Mouse (Mus musculus) neural tube, embryonic 11.5 days (tissue): ENCODE measurements around the gene Rps27l. TPM values are rescaled to one million over a fixed set of nuclear protein-coding genes. Genes with fewer than 3 reads are reported as not detected.

Source experiments
- ATAC-seq: fragments of 200-750 bp; cut with Nextera tagmentation; 2 replicates; pipeline ENCODE4 v1.8.0; 2017; ENCODE audit warnings: moderate number of reproducible peaks, mild to moderate bottlenecking, moderate TSS enrichment, moderate library complexity; ENCODE audit not compliant: insufficient read depth, low FRiP score, low TSS enrichment
- DNase-seq: peaks from one replicate; pipeline ENCODE4 v3.0.0-alpha.2; 2015; ENCODE audit warnings: low spot score
- H3K27ac ChIP-seq: fragments of 300-500 bp; sonication (generic); 2 replicates; pipeline ENCODE4 v1.5.1; 2014; ENCODE audit warnings: low read depth, mild to moderate bottlenecking, low read length
- H3K27me3 ChIP-seq: fragments of 300-500 bp; sonication (generic); 2 replicates; pipeline ENCODE4 v1.6.1; 2014; ENCODE audit warnings: mild to moderate bottlenecking, low read length, mixed read lengths; ENCODE audit not compliant: control insufficient read depth, insufficient read depth
- H3K36me3 ChIP-seq: fragments of 300-500 bp; sonication (generic); 2 replicates; pipeline ENCODE4 v1.6.1; 2014; ENCODE audit warnings: mild to moderate bottlenecking, low read length, moderate library complexity, mixed read lengths; ENCODE audit not compliant: control insufficient read depth, insufficient read depth
- H3K4me1 ChIP-seq: fragments of 300-500 bp; sonication (generic); 2 replicates; pipeline ENCODE4 v1.6.1; 2014; ENCODE audit warnings: low read length, mixed read lengths; ENCODE audit not compliant: control insufficient read depth, insufficient read depth
- H3K4me2 ChIP-seq: fragments of 300-500 bp; sonication (generic); 2 replicates; pipeline ENCODE4 v1.6.1; 2014; ENCODE audit warnings: low read depth, mild to moderate bottlenecking, moderate library complexity
- H3K4me3 ChIP-seq: fragments of 300-500 bp; sonication (generic); 2 replicates; pipeline ENCODE4 v1.5.1; 2014; ENCODE audit warnings: low read depth, low read length
- H3K9ac ChIP-seq: fragments of 300-500 bp; sonication (generic); 2 replicates; pipeline ENCODE4 v1.6.1; 2014; ENCODE audit warnings: mild to moderate bottlenecking, low read length
- H3K9me3 ChIP-seq: fragments of 300-500 bp; sonication (generic); 2 replicates; pipeline ENCODE4 v1.6.1; 2016; ENCODE audit warnings: low read length; ENCODE audit not compliant: control insufficient read depth
- WGBS: fragments of 180-500 bp; shearing (Covaris S2); extraction: QIAGEN DNeasy Blood & Tissue Kit; methylation state at CpG from one replicate; pipeline ENCODE4 v1.1.7; 2014; 5-methylcytosine and 5-hydroxymethylcytosine counted together
- polyA plus RNA-seq: library from polyadenylated mRNA; unstranded; fragments of >200 nt; fragmentation: Nextera tagmentation; extraction: Ambion mirVana; gene quantifications from 2 replicates; pipeline ENCODE4 v1.2.1, GENCODE M21; 2014

Rps27l gene
- polyA plus RNA-seq, 1 experiment from 2014 or later, result 583 TPM

- no peaks in the 10 kb centered on the region for H3K36me3 ChIP-seq
- no peak overlapping the region for H3K4me2 ChIP-seq
- WGBS, result 82% methylated on average over 7 of the region's 7 CpGs
- no peak overlapping the region for H3K9ac ChIP-seq
- H3K4me1 ChIP-seq, result no peaks in the 10 kb centered on the region
- H3K27me3 ChIP-seq, result no peaks in the 10 kb centered on the region
- H3K9me3 ChIP-seq, result no peaks in the 10 kb centered on the region
- H3K27ac ChIP-seq, result no peak overlapping the region
- ATAC-seq (no peak), DNase-seq (no peak)
- H3K4me3 ChIP-seq, result no peak overlapping the region
Observed at GRCm38 (mm10) chr9:66982085-66982484, 36.2 kb downstream of the Rps27l start.

- no peaks in the 10 kb centered on the region for H3K36me3 ChIP-seq
- 86% methylated on average over 7 of the region's 7 CpGs for WGBS
- no peaks in the 10 kb centered on the region for H3K27me3 ChIP-seq
- no peak overlapping the region for H3K9ac ChIP-seq
- no peaks in the 10 kb centered on the region for H3K4me1 ChIP-seq
- no peak overlapping the region for H3K4me2 ChIP-seq
- no peak overlapping the region for H3K27ac ChIP-seq
- H3K4me3 ChIP-seq, result no peak overlapping the region
- DNase-seq (no peak), ATAC-seq (no peak)
- H3K9me3 ChIP-seq, result no peaks in the 10 kb centered on the region
Observed at GRCm38 (mm10) chr9:66985377-66985776, 39.5 kb downstream of the Rps27l start.

GRCm38 (mm10) chr9:66988198-66988887 lies 42.5 kb downstream of the Rps27l start:
- no peak overlapping the region for H3K9ac ChIP-seq
- ATAC-seq, result no peak
- no peaks in the 10 kb centered on the region for H3K36me3 ChIP-seq
- WGBS, result 73% methylated on average over 11 of the region's 11 CpGs
- H3K27ac ChIP-seq, result no peak overlapping the region
- H3K9me3 ChIP-seq, result no peaks in the 10 kb centered on the region
- no peak overlapping the region for H3K4me3 ChIP-seq
- H3K27me3 ChIP-seq, result no peaks in the 10 kb centered on the region
- no peak for DNase-seq
- no peak overlapping the region for H3K4me2 ChIP-seq
- H3K4me1 ChIP-seq, result no peaks in the 10 kb centered on the region

GRCm38 (mm10) chr9:66988888-66989414 lies 43.1 kb downstream of the Rps27l start:
- Histone ChIP-seq H3K4me1 (no peaks in the 10 kb centered on the region), H3K27ac (no peak overlapping the region), H3K27me3 (no peaks in the 10 kb centered on the region), H3K9me3 (no peaks in the 10 kb centered on the region), H3K4me2 (no peak overlapping the region), H3K36me3 (no peaks in the 10 kb centered on the region), H3K9ac (no peak overlapping the region), H3K4me3 (no peak overlapping the region)
- no peak for ATAC-seq
- no peak for DNase-seq
- WGBS, result 71% methylated on average over 6 of the region's 6 CpGs

- no peak overlapping the region for H3K4me3 ChIP-seq
- H3K9me3 ChIP-seq, result no peaks in the 10 kb centered on the region
- ATAC-seq, result no peak
- no peak overlapping the region for H3K27ac ChIP-seq
- H3K9ac ChIP-seq, result no peak overlapping the region
- DNase-seq, result no peak
- H3K36me3 ChIP-seq, result no peaks in the 10 kb centered on the region
- H3K4me2 ChIP-seq, result no peak overlapping the region
- WGBS, result 69% methylated on average over 6 of the region's 6 CpGs
- H3K27me3 ChIP-seq, result no peaks in the 10 kb centered on the region
- H3K4me1 ChIP-seq, result no peaks in the 10 kb centered on the region
Observed at GRCm38 (mm10) chr9:66989581-66989980, 43.7 kb downstream of the Rps27l start.

- no peaks in the 10 kb centered on the region for H3K36me3 ChIP-seq
- H3K27me3 ChIP-seq, result no peaks in the 10 kb centered on the region
- WGBS, result 83% methylated on average over 5 of the region's 5 CpGs
- H3K4me2 ChIP-seq, result no peak overlapping the region
- no peak overlapping the region for H3K9ac ChIP-seq
- H3K9me3 ChIP-seq, result no peaks in the 10 kb centered on the region
- no peak overlapping the region for H3K27ac ChIP-seq
- no peaks in the 10 kb centered on the region for H3K4me1 ChIP-seq
- H3K4me3 ChIP-seq, result no peak overlapping the region
- DNase-seq (no peak), ATAC-seq (no peak)
Observed at GRCm38 (mm10) chr9:66990046-66990445, 44.2 kb downstream of the Rps27l start.

GRCm38 (mm10) chr9:66991021-66991749 lies 45.3 kb downstream of the Rps27l start:
- DNase-seq (no peak), ATAC-seq (no peak)
- 71% methylated on average over 9 of the region's 9 CpGs for WGBS
- no peak overlapping the region for H3K4me2 ChIP-seq
- H3K27me3 ChIP-seq, result no peaks in the 10 kb centered on the region
- H3K27ac ChIP-seq, result no peak overlapping the region
- no peak overlapping the region for H3K4me3 ChIP-seq
- no peaks in the 10 kb centered on the region for H3K4me1 ChIP-seq
- H3K9me3 ChIP-seq, result no peaks in the 10 kb centered on the region
- H3K9ac ChIP-seq, result no peak overlapping the region
- no peaks in the 10 kb centered on the region for H3K36me3 ChIP-seq

- no peak overlapping the region for H3K4me2 ChIP-seq
- H3K4me1 ChIP-seq, result no peaks in the 10 kb centered on the region
- DNase-seq (no peak), ATAC-seq (no peak)
- H3K9ac ChIP-seq, result no peak overlapping the region
- no peaks in the 10 kb centered on the region for H3K36me3 ChIP-seq
- WGBS, result 83% methylated on average over 8 of the region's 8 CpGs
- no peaks in the 10 kb centered on the region for H3K9me3 ChIP-seq
- no peaks in the 10 kb centered on the region for H3K27me3 ChIP-seq
- no peak overlapping the region for H3K4me3 ChIP-seq
- no peak overlapping the region for H3K27ac ChIP-seq
Observed at GRCm38 (mm10) chr9:66991750-66992410, 46.0 kb downstream of the Rps27l start.
